Mouse (Mus musculus) ES-Bruce4 (cell line): Measurements from ENCODE around the gene B430305J03Rik.

Experiments used
- CTCF ChIP-seq: IDR thresholded peaks from one replicate; pipeline ENCODE4 v1.8.1; 2011; ENCODE audit warnings: low read depth, low read length
- POLR2A ChIP-seq: IDR thresholded peaks from one replicate; pipeline ENCODE4 v1.8.1; 2011; ENCODE audit warnings: low read length; ENCODE audit not compliant: insufficient read depth

DNA sequence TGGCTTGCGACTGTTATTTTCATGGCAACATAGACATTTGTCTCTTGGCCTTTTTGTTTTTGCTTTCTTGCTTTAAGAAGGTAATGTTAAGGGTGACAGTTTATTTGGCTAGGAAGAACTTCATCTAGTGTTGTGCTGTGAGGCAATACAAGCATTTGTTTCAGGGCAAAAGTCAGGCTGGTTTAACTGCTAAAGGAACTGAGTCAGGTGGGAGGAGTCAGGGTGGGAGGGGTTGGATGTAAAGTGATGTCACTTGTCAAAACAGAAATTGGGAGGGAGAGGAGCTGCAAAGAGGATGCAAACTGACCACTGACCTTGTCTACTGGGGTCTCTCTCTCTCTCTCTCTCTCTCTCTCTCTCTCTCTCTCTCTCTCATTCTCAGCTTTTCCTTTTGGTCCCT is 2.7 kb upstream of the B430305J03Rik start:
- no peak for TF ChIP-seq CTCF
- no peak for TF ChIP-seq POLR2A
